Mouse (Mus musculus): ENCODE measurements around the gene Fem1a.
A peak's percentile ranks its signal among the peaks of the same experiment; 100 is the strongest.

Gene Fem1a

DNA sequence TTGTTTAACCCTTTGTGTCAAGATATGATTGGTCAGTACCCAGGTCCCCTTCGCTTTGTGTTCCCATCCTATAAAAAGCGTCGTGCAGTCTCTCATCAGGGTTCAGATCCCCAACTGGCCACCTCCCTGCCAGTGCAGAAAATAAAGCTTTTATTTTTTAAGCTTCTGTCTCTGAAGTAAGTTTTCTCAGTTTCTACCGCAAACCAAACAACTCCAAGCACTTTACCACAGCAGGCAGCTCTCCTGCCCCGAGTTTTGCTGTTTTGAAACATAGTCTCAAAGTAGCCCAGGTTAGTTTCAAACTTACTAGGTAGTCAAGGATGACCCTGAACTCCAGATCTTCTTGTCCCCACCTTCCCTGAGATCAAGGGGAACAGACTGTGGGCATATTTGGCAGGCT, 21.7 kb downstream of the Fem1a start:
- DNase-seq (ENCODE audit: low spot score in 2 of 2): no peak

DNA sequence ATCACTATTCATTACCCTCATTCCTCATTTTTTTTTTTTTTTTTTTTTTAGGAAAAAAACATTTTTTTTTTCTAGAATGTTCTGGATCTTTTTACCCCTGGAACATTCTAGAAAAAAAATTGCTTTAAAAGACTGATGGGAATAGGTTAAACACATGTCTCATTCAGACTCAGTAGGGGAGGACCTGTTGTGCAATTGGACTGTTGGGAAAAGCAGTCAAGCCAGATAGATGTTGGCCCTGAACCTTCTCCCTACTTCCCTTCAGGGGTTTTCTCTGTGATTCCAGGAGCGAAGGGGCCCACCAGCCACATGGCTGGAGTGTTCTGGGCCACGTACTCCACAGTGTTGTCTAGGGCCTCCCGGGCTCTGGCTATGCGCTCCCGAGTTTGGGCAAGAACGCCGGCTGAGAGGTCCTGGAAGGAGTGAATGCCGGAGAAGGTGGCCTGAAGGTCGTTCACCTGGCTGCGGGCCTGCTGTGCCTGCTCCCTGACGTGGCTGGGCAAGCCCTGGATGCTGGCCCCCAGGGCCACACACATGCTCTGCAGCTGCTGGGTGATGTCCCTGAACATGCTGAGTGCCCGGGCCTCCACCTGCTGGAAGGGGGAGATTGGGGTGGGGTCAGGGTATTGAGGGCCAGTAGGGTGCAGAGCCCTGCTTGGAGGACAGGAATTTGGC, 23.0 kb downstream of the Fem1a start:
- no peak for DNase-seq (ENCODE audit: low spot score in 2 of 2)

DNA sequence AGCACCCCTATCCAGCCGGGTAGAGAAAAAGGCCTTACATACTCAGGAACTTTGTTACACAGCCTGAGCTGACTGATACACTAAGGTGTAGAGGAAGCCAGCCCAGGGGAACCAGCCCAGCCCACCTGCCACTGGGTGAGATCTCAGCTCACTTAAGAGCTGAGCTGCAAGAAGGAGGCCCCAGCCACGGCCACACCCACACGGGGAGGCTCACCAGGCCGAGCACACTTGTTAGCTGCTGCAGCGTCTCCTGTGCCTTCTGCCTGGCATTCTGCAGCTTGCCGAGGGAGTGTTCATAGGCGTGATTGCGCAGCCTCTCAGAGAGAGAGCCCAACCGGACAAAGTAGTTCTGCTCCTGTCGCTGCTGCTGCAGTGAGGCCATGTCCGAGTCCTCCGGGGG, 24.6 kb downstream of the Fem1a start:
- no peak for DNase-seq (ENCODE audit: low spot score in 2 of 2)

DNA sequence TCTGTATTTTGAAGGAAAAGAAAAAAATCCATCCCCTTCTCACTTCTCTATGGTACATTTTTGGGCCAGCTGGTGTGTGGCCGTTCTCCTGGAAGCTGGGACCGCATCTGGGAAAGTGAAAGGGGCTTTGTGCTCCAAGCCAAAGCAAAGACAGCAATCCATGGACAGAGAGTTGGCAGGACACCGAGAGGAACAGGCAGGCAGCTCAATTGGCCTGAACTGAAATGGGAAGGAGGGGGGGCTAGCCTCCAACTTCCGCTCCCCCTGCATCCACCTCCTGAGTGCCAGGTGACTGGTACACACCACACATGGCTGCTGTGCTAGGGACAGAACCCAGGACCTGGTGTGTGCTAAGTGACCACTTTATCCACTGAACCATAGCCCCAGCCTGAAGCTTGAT, 26.2 kb downstream of the Fem1a start:
- no peak for DNase-seq (ENCODE audit: low spot score in 2 of 2)

DNA sequence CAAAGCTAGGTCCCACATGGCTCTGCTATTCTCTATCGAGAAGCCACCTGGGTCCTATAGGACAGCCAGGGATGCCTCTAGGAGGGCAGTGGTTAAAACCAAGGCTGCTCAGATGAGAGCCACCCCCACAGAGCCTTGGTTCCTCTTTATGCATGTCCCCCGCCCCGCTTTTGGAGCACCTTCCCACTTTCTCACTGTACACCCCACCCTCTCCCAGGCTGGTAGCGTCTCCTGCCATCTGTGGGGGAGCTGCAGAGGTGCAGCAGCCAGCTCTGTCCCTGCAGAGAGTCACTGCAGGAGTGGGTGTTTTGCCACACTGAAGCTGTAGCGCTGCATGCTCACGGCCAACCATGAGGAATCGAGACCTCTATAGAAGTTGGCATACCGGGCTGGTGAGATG, 26.7 kb downstream of the Fem1a start:
- DNase-seq (ENCODE audit: low spot score in 2 of 2): no peak

DNA sequence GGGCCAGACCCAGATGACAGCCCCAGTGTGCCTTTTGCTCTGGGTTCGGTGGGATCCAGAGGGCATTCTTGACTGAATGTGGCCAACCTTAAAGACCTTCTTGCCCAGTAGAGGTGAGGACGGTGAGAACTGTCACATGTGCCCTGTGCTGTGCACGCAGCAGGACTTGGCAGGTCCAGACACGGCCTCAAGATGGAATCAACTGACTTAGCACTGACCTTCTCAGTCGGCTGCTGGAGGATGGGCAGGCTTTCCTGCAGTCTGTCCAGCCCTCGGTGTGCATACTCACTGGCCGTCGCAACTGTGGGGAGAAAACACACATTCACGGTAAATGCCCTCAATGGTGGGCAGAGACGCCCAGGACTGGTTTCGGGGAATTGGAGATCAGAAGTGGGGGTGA, 29.4 kb downstream of the Fem1a start:
- DNase-seq (ENCODE audit: low spot score in 2 of 2): no peak

DNA sequence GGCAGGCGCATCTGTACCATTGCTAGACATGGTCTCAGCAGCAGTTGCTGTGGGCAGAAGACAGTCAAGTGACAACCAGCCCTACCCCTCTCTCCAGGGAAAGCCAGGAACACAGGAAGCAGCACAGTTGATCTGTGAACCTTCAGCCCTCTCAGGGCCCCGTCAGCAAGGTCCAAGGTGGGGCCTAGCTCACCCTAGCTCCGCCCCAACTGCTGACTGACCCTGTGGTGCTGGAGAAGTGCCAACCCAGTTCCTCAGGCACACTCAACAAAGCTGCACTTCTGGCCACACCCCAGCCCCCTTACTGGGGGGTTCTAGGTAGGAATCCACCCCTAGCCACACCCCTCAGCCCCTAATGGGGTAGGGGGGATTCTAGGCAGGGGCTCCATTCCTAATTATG, 31.2 kb downstream of the Fem1a start:
- no peak for DNase-seq (ENCODE audit: low spot score in 2 of 2)

DNA sequence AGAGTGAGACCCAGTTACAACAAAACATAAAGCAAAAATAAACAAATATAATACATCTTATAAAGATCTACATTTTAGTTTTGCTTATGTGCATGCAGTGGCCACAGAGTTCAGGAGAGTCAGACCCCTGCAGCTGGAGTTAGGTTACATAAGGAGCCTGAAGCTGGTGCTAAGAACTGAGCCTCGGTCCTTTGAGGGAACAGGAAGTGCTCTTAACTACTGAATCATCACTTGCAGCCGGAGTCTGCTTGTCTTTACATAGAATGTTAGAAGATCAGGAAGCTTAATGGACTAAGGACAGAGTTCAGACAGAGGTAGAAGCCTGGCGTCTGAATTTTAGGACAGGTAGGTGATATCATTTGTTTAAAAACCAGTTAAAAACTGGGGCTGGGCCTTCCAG, 32.3 kb downstream of the Fem1a start:
- DNase-seq (ENCODE audit: low spot score in 2 of 2): no peak

DNA sequence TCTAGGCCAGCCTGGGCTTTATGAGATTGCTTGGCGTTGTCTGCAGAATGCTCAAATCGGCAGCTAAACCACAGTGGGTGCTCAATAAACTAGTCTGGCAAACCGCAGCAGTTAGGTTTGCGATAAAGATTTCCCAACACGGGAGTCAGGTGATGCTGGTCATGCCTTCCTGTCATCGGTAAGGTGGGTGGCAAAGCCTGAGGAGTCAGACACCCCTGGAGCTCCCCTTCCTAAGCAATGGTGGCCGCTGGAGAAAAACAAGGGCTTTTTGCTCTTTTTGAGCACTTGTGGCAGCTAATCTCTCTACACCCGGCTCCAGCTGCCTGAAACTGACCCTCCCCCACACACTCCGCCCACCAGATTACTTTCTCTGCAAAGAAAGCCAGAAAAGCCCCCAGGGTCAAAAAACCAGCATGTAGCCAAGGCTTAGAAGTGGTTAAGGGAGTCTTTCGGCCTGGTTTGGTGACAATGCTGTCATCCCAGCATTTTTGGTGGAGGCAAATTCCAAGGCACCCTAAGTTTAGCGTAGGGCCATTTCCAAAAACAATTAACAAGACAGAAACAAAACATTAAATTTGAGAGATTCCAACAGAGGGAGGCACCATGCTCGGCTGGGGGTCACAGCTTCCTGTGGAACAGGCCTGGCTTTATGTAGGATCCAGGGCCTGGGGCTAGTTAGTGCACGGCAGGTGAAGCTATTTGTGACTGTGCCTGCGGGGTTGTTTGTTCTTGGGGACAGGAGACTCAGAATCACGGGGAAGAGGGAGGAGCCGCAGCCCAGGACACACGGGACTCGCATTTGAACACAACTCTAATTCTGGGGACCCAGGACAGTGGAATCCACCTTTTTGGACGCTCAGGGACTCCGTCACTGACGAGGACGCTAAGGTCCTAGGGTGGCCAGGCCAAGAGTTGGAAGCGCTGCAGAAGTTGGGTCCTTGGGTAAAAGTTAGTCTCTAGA, 33.0 kb downstream of the Fem1a start:
- peak; percentile 37 to 39 for DNase-seq (ENCODE audit: low spot score in 2 of 2)

DNA sequence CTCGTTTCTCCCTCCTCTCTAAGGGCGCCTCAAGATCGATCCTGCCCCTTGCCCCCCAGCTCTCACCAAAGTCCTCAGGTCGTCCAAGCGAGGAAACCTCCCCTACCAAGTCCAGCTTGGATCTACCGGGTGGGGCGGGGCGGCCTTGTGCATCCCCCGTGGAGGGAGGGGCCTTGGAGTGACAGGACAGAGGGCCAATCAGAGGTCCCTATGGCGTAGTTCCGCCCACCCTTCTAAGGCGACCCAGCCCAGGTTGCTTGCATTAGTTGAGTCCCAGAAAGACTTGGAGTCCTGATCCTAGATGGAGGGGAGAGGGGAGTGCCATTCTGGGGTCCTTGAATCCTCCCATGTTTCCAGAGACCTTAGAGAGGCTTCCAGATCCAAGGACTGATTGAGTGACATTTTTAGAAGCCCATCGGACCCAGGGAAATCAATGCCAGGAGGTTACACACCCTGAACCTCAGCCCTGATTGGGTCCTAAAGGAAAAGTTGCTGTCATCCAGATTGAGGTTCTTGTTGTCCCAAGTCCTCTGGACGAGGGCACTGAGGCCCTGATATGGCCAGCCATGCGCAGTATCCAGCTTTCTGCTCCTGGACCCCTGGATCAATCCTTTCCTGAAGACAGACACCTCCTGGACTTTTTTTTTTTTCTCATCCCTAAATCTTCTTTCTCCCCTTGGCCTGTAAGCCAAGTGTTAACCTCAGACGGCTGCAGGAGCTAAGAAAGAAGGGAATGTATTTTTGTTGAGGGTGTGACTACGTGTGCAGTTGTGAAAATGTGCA, 34.0 kb downstream of the Fem1a start:
- peak; percentile 96 to 98 for DNase-seq (ENCODE audit: low spot score in 2 of 2)

DNA sequence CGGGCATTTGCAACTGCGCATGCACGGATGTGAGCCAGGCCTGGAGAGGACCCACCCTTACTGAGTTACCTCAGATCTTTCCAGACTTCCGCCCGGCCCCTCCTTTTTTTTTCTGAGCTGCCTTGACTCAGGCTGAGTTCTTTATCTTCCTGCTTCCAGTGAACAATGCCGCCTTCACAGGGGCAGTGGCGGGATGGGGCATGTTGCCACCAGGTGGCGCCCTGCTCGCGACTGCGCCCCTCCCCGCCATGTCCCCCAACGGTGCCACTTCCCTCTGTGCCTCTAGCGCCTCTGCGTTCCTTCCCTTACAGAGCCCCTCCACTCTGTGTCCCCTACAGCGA, 34.5 kb downstream of the Fem1a start:
- peak; percentile 97 to 98 for DNase-seq (ENCODE audit: low spot score in 2 of 2)

DNA sequence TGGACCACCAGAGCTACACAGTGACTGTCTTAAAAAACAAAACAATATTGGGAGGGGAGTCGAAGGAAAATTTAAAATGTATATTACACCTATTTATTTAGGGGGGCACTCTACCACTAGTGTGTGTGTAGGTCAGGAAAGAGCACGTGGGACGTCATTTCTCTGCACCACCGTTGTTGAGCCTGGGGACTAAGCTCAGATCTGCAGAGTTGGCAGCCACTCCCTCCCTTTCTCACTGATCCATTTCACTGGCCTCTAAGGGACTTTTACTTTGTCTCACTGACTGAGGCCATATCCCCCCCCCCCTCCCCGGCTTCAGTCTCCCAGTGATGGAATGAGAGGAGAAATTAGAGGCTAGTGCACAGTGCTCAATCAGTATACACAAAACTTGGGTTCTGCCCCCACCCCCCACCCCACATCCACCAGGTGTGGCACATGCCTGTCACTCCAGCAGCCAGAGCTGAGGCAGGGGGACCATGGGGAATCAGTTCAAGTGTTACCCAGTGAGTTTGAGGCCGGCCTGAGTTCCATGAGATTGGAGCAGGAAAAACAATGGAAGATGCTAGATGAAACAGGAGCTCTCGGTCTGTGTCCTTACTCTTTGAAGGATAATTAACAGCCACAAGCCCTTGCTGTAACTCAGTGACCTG, 35.3 kb downstream of the Fem1a start:
- DNase-seq (ENCODE audit: low spot score in 2 of 2): peak; percentile 65 to 68

DNA sequence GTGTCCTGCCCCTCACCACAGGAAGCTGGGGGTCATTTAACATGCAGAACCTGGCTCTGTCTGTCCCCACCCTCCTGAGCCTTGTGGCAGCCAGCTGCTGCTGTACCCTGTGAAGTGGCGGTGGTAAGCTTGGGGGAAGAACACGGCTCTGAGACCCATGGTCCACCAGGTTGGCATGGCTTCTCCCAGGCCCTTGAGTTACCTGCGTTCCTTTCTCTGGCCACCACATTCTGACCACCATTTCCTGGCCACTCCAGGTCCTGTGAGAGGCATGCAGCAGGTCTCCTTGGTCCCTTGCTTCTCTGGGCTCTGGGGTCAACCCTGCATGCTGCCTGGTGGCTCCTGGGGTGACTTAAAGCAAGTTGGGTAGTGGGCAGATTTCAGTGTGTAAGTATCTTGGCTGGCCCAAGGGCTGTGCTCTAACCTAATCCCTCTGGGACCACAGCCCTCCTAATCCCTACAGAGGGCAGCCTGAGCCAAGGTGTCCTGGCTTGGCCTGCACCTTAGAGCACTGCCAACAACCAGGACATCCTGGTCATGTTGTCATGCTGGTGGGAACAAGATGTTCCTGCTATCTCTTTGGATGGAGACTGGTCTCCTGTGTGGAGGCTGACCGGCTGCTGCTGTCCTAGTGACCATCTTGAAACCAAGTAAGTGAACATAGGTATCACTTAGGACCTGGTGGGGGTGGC, 36.1 kb downstream of the Fem1a start, which contains the start of gene Plin3:
Plin3 (minus strand) TSS at position 343 of the 692 bp plus-strand sequence.
- peak; percentile 47 to 55 for DNase-seq (ENCODE audit: low spot score in 2 of 2)

DNA sequence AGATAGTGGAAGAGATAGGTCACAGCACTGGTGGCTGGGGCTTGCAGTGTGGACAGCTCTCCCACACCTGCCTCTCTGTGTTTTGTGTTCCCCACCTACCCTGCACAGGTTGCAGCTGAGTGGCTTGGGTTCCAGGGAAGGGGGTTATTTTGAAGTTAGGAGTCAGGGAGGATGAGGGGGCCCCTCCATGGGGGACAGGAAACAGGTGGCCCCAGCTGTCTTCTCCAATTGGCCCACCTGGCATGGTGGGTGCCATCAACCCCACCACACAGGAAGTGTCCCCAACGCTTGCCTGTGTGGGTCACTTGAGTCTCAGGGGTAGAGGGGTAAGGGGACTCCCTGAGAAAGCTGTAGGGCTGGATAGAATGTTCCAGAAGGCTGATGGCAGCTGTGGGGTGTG, 36.7 kb downstream of the Fem1a start:
- peak; percentile 82 to 92 for DNase-seq (ENCODE audit: low spot score in 2 of 2)

DNA sequence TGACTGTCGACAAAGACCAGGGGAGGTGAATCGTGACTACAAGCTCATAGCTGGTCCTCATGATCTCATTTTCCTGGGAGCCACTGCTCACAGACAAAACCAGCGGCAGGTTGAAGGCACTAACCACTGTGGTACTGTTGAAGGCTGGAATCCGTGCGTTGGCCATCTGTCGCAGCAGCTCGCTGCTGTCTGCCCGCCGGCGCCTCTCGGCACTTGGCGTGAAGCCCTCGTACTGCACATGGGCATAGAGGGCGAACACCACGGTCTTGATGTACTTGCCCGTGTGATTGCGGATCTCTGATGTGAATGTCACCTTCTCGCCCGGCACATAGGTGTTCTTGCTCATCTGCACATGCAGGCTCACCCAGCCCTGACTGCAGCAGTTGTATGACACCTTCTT, 37.6 kb downstream of the Fem1a start:
- no peak for DNase-seq (ENCODE audit: low spot score in 2 of 2)

DNA sequence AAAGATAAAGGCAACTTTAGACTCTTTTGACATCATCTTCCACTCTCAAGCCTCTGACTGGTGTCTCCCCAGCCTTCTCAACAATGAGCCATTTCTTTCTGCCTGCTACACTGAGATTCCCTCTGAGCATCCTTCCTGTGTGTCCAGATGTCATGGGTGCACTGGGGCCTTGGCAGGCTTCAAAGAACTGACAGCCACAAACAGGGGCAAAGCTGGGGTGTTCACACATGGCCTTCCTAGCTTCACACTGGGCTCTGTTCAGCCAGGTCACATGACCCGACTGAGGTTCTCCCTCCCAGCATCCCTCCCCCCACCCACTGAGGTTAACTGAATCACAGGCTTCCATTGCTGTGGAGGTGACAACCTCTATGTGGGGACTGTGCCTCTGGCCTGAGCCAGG, 39.6 kb downstream of the Fem1a start:
- DNase-seq (ENCODE audit: low spot score in 2 of 2): peak; percentile 28 to 37

DNA sequence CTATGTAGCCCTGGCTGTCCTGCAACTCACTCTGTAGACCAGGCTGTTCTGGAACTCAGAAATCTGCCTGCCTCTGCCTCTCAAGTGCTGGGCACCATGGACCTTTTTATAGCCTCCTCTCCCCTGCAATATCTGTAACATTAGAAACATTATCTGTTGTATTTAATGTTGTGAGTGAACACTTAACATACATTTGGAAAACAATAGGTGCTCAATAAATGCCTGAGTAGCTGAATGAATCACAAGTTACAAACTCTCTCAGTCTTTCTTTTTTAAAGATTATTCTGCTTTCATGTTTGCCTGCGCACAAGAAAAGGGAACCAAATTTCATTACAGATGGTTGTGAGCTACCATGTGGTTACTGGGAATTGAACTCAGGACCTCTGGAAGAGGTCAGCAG, 41.6 kb downstream of the Fem1a start:
- DNase-seq (ENCODE audit: low spot score in 2 of 2): no peak

DNA sequence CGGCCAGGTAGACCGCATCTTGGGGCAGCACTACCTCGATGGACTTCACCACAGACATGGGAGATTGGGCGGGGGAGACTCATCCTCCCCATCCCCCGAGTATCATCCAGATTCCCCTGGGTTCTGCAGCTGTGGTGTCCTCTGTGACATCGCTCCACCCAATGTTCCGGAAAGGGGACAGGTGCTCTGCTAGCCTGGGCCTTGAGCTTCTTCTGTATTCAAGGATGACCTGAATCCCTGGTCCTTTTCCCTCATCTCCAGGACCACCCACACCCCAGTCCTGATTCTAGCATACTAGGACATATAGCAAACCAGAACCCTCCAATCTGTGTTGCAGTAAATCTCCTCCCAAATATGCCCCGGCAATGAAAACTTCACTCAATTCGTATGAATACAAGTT, 43.6 kb downstream of the Fem1a start, which contains the start of gene Arrdc5:
Arrdc5 (minus strand) TSS at position 101 of the 400 bp plus-strand sequence.
- no peak for DNase-seq (ENCODE audit: low spot score in 2 of 2)

DNA sequence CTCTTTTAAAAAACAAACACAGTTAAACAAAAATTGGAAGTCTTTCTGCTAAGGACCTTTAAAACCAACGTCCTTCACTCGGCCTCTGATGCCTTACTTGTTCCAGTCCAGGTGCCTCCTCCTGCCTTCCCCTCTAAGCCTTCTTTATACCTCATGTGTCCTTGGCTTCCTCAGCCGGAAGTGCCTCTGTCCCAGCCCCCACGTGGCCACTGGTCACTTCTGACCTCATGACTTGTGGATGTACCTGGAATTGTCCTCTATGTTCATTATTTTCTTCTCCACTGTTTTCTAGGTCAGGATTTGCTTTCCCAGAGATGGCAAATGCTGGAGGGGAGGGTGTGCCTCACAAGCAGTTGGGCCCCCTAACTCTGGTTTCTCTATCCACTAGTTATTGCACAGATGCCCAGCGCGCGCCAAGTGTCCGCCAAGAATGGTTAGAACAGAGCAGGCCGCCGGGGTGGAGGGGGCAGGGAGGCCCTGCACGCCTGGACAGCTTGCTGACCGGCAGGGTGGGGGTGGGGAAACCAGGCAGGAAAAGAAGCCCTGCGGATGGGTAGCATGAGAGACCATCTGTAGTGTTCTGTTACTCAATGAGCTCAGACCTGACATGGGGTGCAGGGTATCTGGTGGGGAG, 45.9 kb downstream of the Fem1a start:
- peak in 1 of 2 experiments; percentile 39 for DNase-seq (ENCODE audit: low spot score in 2 of 2)

DNA sequence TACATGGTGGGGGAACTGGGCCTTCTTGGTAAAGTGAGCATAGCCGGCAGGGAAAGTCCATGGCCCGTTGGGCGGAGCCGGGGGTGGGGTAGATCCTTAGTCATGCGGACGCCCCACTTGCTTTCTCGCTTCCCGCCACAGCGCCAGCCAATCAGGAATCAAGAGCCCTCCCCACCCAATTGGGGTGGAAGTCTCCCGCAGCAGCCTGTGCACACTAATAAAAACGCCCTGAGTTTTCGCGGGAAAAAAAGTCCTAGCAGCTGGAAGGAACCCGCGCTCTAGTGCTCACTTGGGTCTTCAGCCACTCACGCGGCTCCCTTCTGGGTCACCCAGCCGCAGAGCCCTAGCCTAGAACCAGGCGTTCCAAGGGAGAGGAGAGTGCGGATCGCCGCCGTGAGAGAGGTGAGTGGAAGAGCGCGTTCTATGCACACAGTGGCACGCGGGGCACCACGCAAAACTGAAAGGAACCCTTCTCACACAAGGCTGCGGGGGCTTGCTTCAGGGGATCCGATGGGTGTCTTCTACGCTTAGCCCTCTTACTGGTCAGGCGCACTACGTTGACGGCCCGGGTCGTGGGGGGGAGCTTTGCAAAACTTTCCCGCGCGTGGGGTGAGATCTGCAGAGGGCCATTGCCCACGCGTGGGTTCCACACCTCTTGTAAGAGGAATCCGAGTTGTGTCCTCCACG, 46.7 kb downstream of the Fem1a start, which contains the start of gene Uhrf1:
Uhrf1 (plus strand) TSS at position 162 of the 687 bp plus-strand sequence.
- DNase-seq (ENCODE audit: low spot score in 2 of 2): peak; percentile 78 to 84
